Mouse (Mus musculus) liver, embryonic 12.5 days (tissue): ENCODE results near the gene Cenpk. TPM values are rescaled to one million over a fixed set of nuclear protein-coding genes. Genes with fewer than 3 reads are reported as not detected.

Experiments used
- ATAC-seq: fragments of 200-750 bp; cut with Nextera tagmentation; 2 replicates; pipeline ENCODE4 v1.8.0; 2017; ENCODE audit warnings: moderate number of reproducible peaks, mild to moderate bottlenecking, moderate library complexity
- H3K27ac ChIP-seq: fragments of 300-500 bp; sonication (generic); 2 replicates; pipeline ENCODE4 v1.5.1; 2016; ENCODE audit warnings: mild to moderate bottlenecking
- H3K27me3 ChIP-seq: fragments of 300-500 bp; sonication (generic); replicated peaks from 2 replicates; pipeline ENCODE4 v1.6.1; 2016; ENCODE audit warnings: mild to moderate bottlenecking, moderate library complexity
- H3K36me3 ChIP-seq: fragments of 300-500 bp; sonication (generic); 2 replicates; pipeline ENCODE4 v1.6.1; 2016; ENCODE audit warnings: mild to moderate bottlenecking, moderate library complexity
- H3K4me1 ChIP-seq: fragments of 300-500 bp; sonication (generic); 2 replicates; pipeline ENCODE4 v1.6.1; 2016
- H3K4me2 ChIP-seq: fragments of 300-500 bp; sonication (generic); 2 replicates; pipeline ENCODE4 v1.6.1; 2016; ENCODE audit warnings: mild to moderate bottlenecking, moderate library complexity
- H3K4me3 ChIP-seq: fragments of 300-500 bp; sonication (generic); 2 replicates; pipeline ENCODE4 v1.5.1; 2016; ENCODE audit warnings: mild to moderate bottlenecking, moderate library complexity
- H3K9ac ChIP-seq: fragments of 300-500 bp; sonication (generic); 2 replicates; pipeline ENCODE4 v1.6.1; 2016; ENCODE audit warnings: mild to moderate bottlenecking, moderate library complexity
- H3K9me3 ChIP-seq: fragments of 300-500 bp; sonication (generic); replicated peaks from 2 replicates; pipeline ENCODE4 v1.6.1; 2016; ENCODE audit warnings: mild to moderate bottlenecking, moderate library complexity
- WGBS: fragments of 180-500 bp; shearing (Covaris S2); methylation state at CpG from one replicate; pipeline ENCODE4 v1.1.7; 2016; ENCODE audit not compliant: insufficient replicate concordance; 5-methylcytosine and 5-hydroxymethylcytosine counted together
- polyA plus RNA-seq: library from polyadenylated mRNA; unstranded; fragments of >200 nt; fragmentation: Nextera tagmentation; extraction: Ambion mirVana; gene quantifications from 2 replicates; pipeline ENCODE4 v1.2.1, GENCODE M21; 2016

Gene Cenpk
- polyA plus RNA-seq, 1 experiment from 2014 or later: 89.2 TPM

- Histone ChIP-seq H3K4me2 (peak overlapping the region; percentile 90), H3K9ac (peak overlapping the region; percentile 70), H3K9me3 (no peaks in the 10 kb centered on the region), H3K27ac (peak overlapping the region; percentile 77), H3K4me1 (peaks cover 25% of the 10 kb centered on the region), H3K27me3 (no peaks in the 10 kb centered on the region), H3K4me3 (peak overlapping the region; percentile 70), H3K36me3 (no peaks in the 10 kb centered on the region)
- 1% methylated on average over 4 of the region's 4 CpGs for WGBS
- no peak for ATAC-seq
These were observed 57.9 kb downstream of the Cenpk start for GRCm38 (mm10) chr13:104286336-104286735.

GRCm38 (mm10) chr13:104286897-104287309 lies 58.5 kb downstream of the Cenpk start:
- no peaks in the 10 kb centered on the region for H3K36me3 ChIP-seq
- peaks cover 25% of the 10 kb centered on the region for H3K4me1 ChIP-seq
- H3K9me3 ChIP-seq: no peaks in the 10 kb centered on the region
- peak overlapping the region; percentile 77 for H3K27ac ChIP-seq
- under 1% methylated on average over 10 of the region's 10 CpGs for WGBS
- H3K4me2 ChIP-seq: peak overlapping the region; percentile 90
- peak overlapping the region; percentile 70 for H3K4me3 ChIP-seq
- no peaks in the 10 kb centered on the region for H3K27me3 ChIP-seq
- ATAC-seq: peak; percentile 92
- H3K9ac ChIP-seq: peak overlapping the region; percentile 70

- 1% methylated on average over 23 of the region's 23 CpGs for WGBS
- Histone ChIP-seq H3K4me2 (peak within 1 kb of the TSS; percentile 90), H3K27me3 (no peaks in the 10 kb centered on the region), H3K4me1 (peaks cover 25% of the 10 kb centered on the region), H3K4me3 (peak within 1 kb of the TSS; percentile 70), H3K9me3 (no peaks in the 10 kb centered on the region), H3K36me3 (no peaks in the 10 kb centered on the region), H3K9ac (peak within 1 kb of the TSS; percentile 70), H3K27ac (peak within 1 kb of the TSS; percentile 77)
- ATAC-seq: no peak
These were observed 59.2 kb downstream of the Cenpk start, which contains the start of gene Adamts6 for GRCm38 (mm10) chr13:104287366-104288225. Adamts6 (plus strand) TSS chr13:104287835.

- Histone ChIP-seq H3K4me3 (peak overlapping the region; percentile 70), H3K9me3 (no peaks in the 10 kb centered on the region), H3K27me3 (no peaks in the 10 kb centered on the region), H3K27ac (no peak overlapping the region), H3K9ac (peak overlapping the region; percentile 62; the same call in 1 of the 2 replicates), H3K4me1 (peaks cover 25% of the 10 kb centered on the region), H3K4me2 (peak overlapping the region; percentile 90), H3K36me3 (no peaks in the 10 kb centered on the region)
- 9% methylated on average over 7 of the region's 7 CpGs for WGBS
- ATAC-seq: no peak
These were observed 59.9 kb downstream of the Cenpk start for GRCm38 (mm10) chr13:104288226-104288859.

- Histone ChIP-seq H3K4me3 (no peak overlapping the region), H3K9me3 (no peaks in the 10 kb centered on the region), H3K36me3 (no peaks in the 10 kb centered on the region), H3K27ac (no peak overlapping the region), H3K27me3 (no peaks in the 10 kb centered on the region), H3K4me2 (no peak overlapping the region), H3K9ac (no peak overlapping the region), H3K4me1 (peaks cover 25% of the 10 kb centered on the region)
- ATAC-seq: no peak
These were observed 60.8 kb downstream of the Cenpk start for GRCm38 (mm10) chr13:104289176-104289575.

- Histone ChIP-seq H3K9ac (no peak overlapping the region), H3K9me3 (no peaks in the 10 kb centered on the region), H3K27me3 (no peaks in the 10 kb centered on the region), H3K4me3 (no peak overlapping the region), H3K4me1 (peaks cover 4% of the 10 kb centered on the region; the same call in 1 of the 2 replicates), H3K36me3 (no peaks in the 10 kb centered on the region), H3K4me2 (no peak overlapping the region), H3K27ac (no peak overlapping the region)
- ATAC-seq: no peak
- 64% methylated on average over 1 of the region's 1 CpGs for WGBS
These were observed 67.1 kb downstream of the Cenpk start for GRCm38 (mm10) chr13:104295472-104295871.

Other genes starting within 250 kb of the Cenpk start
- gene Nln, start 119.0 kb upstream of the Cenpk start, polyA plus RNA-seq: 13.1 and 14.6 TPM in 2 replicates
- 1.1 TPM in 2 replicates for gene Sgtb, start 118.9 kb upstream of the Cenpk start, polyA plus RNA-seq
- gene Trappc13, start 50.1 kb upstream of the Cenpk start, polyA plus RNA-seq: 39.5 and 42.6 TPM in 2 replicates
- gene Trim23, start 49.8 kb upstream of the Cenpk start, polyA plus RNA-seq: 10.6 and 11.4 TPM in 2 replicates
- 12.7 and 12.9 TPM in 2 replicates for gene Ppwd1, start 232 bp downstream of the Cenpk start, polyA plus RNA-seq
- 0.25 and 0.31 TPM in 2 replicates for gene Adamts6, start 59.2 kb downstream of the Cenpk start, polyA plus RNA-seq